Mouse (Mus musculus) kidney, embryonic 14.5 days (tissue): Measurements from ENCODE around the gene Il12b. TPM values are rescaled to one million over a fixed set of nuclear protein-coding genes. Genes with fewer than 3 reads are reported as not detected.

Source experiments
- ATAC-seq: fragments of 200-750 bp; cut with Nextera tagmentation; 2 replicates; pipeline ENCODE4 v1.8.0; 2017; ENCODE audit warnings: moderate number of reproducible peaks, mild to moderate bottlenecking, moderate TSS enrichment, moderate library complexity; ENCODE audit not compliant: low FRiP score, low TSS enrichment
- H3K27ac ChIP-seq: fragments of 300-500 bp; sonication (generic); 2 replicates; pipeline ENCODE4 v1.5.1; 2014; ENCODE audit warnings: low read depth, mild to moderate bottlenecking, low read length, moderate library complexity, mixed read lengths
- H3K27me3 ChIP-seq: fragments of 300-500 bp; sonication (generic); 2 replicates; pipeline ENCODE4 v1.6.1; 2014; ENCODE audit warnings: mild to moderate bottlenecking, low read length; ENCODE audit not compliant: control insufficient read depth, insufficient read depth
- H3K36me3 ChIP-seq: fragments of 300-500 bp; sonication (generic); 2 replicates; pipeline ENCODE4 v1.6.1; 2014; ENCODE audit warnings: low read length, mixed read lengths; ENCODE audit not compliant: control insufficient read depth, insufficient read depth
- H3K4me1 ChIP-seq: fragments of 300-500 bp; sonication (generic); 2 replicates; pipeline ENCODE4 v1.6.1; 2014; ENCODE audit warnings: low read length, mixed read lengths; ENCODE audit not compliant: control insufficient read depth, insufficient read depth
- H3K4me2 ChIP-seq: fragments of 300-500 bp; sonication (generic); replicated peaks from 2 replicates; pipeline ENCODE4 v1.6.1; 2014; ENCODE audit warnings: low read depth, mild to moderate bottlenecking, low read length
- H3K4me3 ChIP-seq: fragments of 300-500 bp; sonication (generic); 2 replicates; pipeline ENCODE4 v1.5.1; 2014; ENCODE audit warnings: mild to moderate bottlenecking, low read length
- H3K9ac ChIP-seq: fragments of 300-500 bp; sonication (generic); 2 replicates; pipeline ENCODE4 v1.6.1; 2014; ENCODE audit warnings: low read depth, mild to moderate bottlenecking, low read length, moderate library complexity
- H3K9me3 ChIP-seq: fragments of 300-500 bp; sonication (generic); 2 replicates; pipeline ENCODE4 v1.6.1; 2016; ENCODE audit warnings: low read length; ENCODE audit not compliant: control insufficient read depth
- WGBS: fragments of 180-500 bp; shearing (Covaris S2); extraction: QIAGEN DNeasy Blood & Tissue Kit; methylation state at CpG from one replicate; pipeline ENCODE4 v1.1.7; 2014; 5-methylcytosine and 5-hydroxymethylcytosine counted together
- polyA plus RNA-seq: library from polyadenylated mRNA; unstranded; fragments of >200 nt; fragmentation: Nextera tagmentation; extraction: Ambion mirVana; gene quantifications from 2 replicates; pipeline ENCODE4 v1.2.1, GENCODE M21; 2014

Il12b gene
- polyA plus RNA-seq, 1 experiment from 2014 or later: not detected

GRCm38 (mm10) chr11:44422337-44423111 is 22.7 kb downstream of the Il12b start:
- no peak overlapping the region for H3K27ac ChIP-seq
- H3K4me1 ChIP-seq: no peaks in the 10 kb centered on the region
- WGBS: 72% methylated on average over 10 of the region's 10 CpGs
- no peak for ATAC-seq
- H3K9ac ChIP-seq: no peak overlapping the region
- H3K27me3 ChIP-seq: no peaks in the 10 kb centered on the region
- no peak overlapping the region for H3K4me3 ChIP-seq
- H3K36me3 ChIP-seq: no peaks in the 10 kb centered on the region
- H3K4me2 ChIP-seq: no peak overlapping the region
- no peaks in the 10 kb centered on the region for H3K9me3 ChIP-seq

- WGBS: 43% methylated on average over 6 of the region's 6 CpGs
- Histone ChIP-seq H3K4me3 (no peak overlapping the region), H3K27ac (no peak overlapping the region), H3K4me1 (no peaks in the 10 kb centered on the region), H3K9ac (no peak overlapping the region), H3K9me3 (no peaks in the 10 kb centered on the region), H3K27me3 (no peaks in the 10 kb centered on the region), H3K36me3 (no peaks in the 10 kb centered on the region), H3K4me2 (no peak overlapping the region)
- no peak for ATAC-seq
These were observed 23.4 kb downstream of the Il12b start for GRCm38 (mm10) chr11:44423261-44423660.

- Histone ChIP-seq H3K4me3 (no peak overlapping the region), H3K9ac (no peak overlapping the region), H3K4me2 (no peak overlapping the region), H3K27ac (no peak overlapping the region), H3K27me3 (no peaks in the 10 kb centered on the region), H3K36me3 (no peaks in the 10 kb centered on the region), H3K9me3 (no peaks in the 10 kb centered on the region), H3K4me1 (no peaks in the 10 kb centered on the region)
- 46% methylated on average over 5 of the region's 5 CpGs for WGBS
- ATAC-seq: no peak
These were observed 24.1 kb downstream of the Il12b start for GRCm38 (mm10) chr11:44423955-44424354.

GRCm38 (mm10) chr11:44425006-44425405 is 25.1 kb downstream of the Il12b start:
- Histone ChIP-seq H3K4me1 (no peaks in the 10 kb centered on the region), H3K36me3 (no peaks in the 10 kb centered on the region), H3K9ac (no peak overlapping the region), H3K4me2 (no peak overlapping the region), H3K4me3 (no peak overlapping the region), H3K27ac (no peak overlapping the region), H3K9me3 (no peaks in the 10 kb centered on the region), H3K27me3 (no peaks in the 10 kb centered on the region)
- ATAC-seq: no peak
- WGBS: 28% methylated on average over 8 of the region's 8 CpGs

- no peaks in the 10 kb centered on the region for H3K36me3 ChIP-seq
- WGBS: 68% methylated on average over 6 of the region's 6 CpGs
- H3K4me3 ChIP-seq: no peak overlapping the region
- H3K9me3 ChIP-seq: no peaks in the 10 kb centered on the region
- no peaks in the 10 kb centered on the region for H3K27me3 ChIP-seq
- no peaks in the 10 kb centered on the region for H3K4me1 ChIP-seq
- ATAC-seq: no peak
- H3K9ac ChIP-seq: no peak overlapping the region
- H3K27ac ChIP-seq: no peak overlapping the region
- H3K4me2 ChIP-seq: no peak overlapping the region
These were observed 25.8 kb downstream of the Il12b start for GRCm38 (mm10) chr11:44425626-44426025.

- Histone ChIP-seq H3K27ac (no peak overlapping the region), H3K9ac (no peak overlapping the region), H3K27me3 (no peaks in the 10 kb centered on the region), H3K4me3 (no peak overlapping the region), H3K9me3 (no peaks in the 10 kb centered on the region), H3K4me1 (no peaks in the 10 kb centered on the region), H3K4me2 (no peak overlapping the region), H3K36me3 (no peaks in the 10 kb centered on the region)
- ATAC-seq: no peak
- 85% methylated on average over 2 of the region's 2 CpGs for WGBS
These were observed 28.1 kb downstream of the Il12b start for GRCm38 (mm10) chr11:44427951-44428350.

- Histone ChIP-seq H3K4me2 (no peak overlapping the region), H3K4me3 (no peak overlapping the region), H3K27me3 (no peaks in the 10 kb centered on the region), H3K36me3 (no peaks in the 10 kb centered on the region), H3K4me1 (no peaks in the 10 kb centered on the region), H3K9ac (no peak overlapping the region), H3K27ac (no peak overlapping the region), H3K9me3 (no peaks in the 10 kb centered on the region)
- ATAC-seq: no peak
- WGBS: 97% methylated on average over 3 of the region's 3 CpGs
These were observed 30.2 kb downstream of the Il12b start for GRCm38 (mm10) chr11:44430036-44430435.

- ATAC-seq: no peak
- no peaks in the 10 kb centered on the region for H3K27me3 ChIP-seq
- no peak overlapping the region for H3K4me3 ChIP-seq
- H3K36me3 ChIP-seq: no peaks in the 10 kb centered on the region
- H3K9me3 ChIP-seq: no peaks in the 10 kb centered on the region
- H3K9ac ChIP-seq: no peak overlapping the region
- H3K27ac ChIP-seq: no peak overlapping the region
- H3K4me2 ChIP-seq: no peak overlapping the region
- 94% methylated on average over 6 of the region's 6 CpGs for WGBS
- no peaks in the 10 kb centered on the region for H3K4me1 ChIP-seq
These were observed 37.9 kb downstream of the Il12b start for GRCm38 (mm10) chr11:44437786-44438185.

- Histone ChIP-seq H3K4me3 (no peak overlapping the region), H3K27ac (no peak overlapping the region), H3K36me3 (peaks cover 7% of the 10 kb centered on the region), H3K9ac (no peak overlapping the region), H3K4me2 (no peak overlapping the region), H3K4me1 (no peaks in the 10 kb centered on the region), H3K27me3 (no peaks in the 10 kb centered on the region), H3K9me3 (no peaks in the 10 kb centered on the region)
- no peak for ATAC-seq
These were observed 51.2 kb downstream of the Il12b start for GRCm38 (mm10) chr11:44451046-44451445.
